17 mouse cellular contexts compared by ENCODE assay signal in the genomic region with DNA sequence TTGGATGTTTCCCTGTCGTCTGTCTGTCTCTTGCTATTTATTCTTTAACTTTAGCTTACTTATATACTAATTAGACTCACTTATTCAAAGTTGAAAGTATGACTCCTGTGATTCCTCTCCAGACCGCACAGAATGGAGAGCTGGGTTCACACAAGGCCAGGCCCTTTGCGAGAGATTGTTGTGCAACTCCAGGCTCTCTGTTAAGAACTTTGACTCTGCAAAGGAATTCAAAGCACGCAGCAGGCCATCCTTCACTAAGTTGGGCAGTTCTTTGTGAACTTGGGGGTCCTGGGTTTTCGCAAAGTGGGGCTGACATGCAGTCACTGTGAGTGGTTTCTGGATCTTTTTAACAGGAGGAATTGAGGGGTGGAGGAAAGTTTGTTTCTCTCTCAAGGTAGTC.
DNase-seq lines count a peak whose midpoint lies in the region; ATAC-seq and TF ChIP-seq lines count a peak whose summit lies in the region.
"Had no signal": no experiment of that assay in that cellular context is flagged by ENCODE, and none has a peak within 500 bp of the region (broad histone marks: within the 10 kb centered on the region; RNA-seq: fewer than 3 reads in every experiment).

No protein-coding gene starts in this region.

- H3K9me3 ChIP-seq in heart, embryonic 10.5 days, result no peaks in the 10 kb centered on the region
- H3K9me3 ChIP-seq in kidney, postnatal 0 days (replicated peaks; ENCODE audit: low read length), result no peaks in the 10 kb centered on the region
- H3K9me3 ChIP-seq in lung, postnatal 0 days (ENCODE audit: low read length), result no peaks in the 10 kb centered on the region
- no peaks in the 10 kb centered on the region for H3K9me3 ChIP-seq in neural tube, embryonic 15.5 days (replicated peaks)
- H3K9me3 ChIP-seq: limb, embryonic 15.5 days; neural tube, embryonic 13.5 days had no signal

- peak overlapping the region; percentile 6; the same call in 1 of the 2 replicates for H3K27ac ChIP-seq in heart, embryonic 10.5 days
- H3K27ac ChIP-seq in heart, adult 2 months, result no peak overlapping the region
- H3K27ac ChIP-seq in kidney, postnatal 0 days, result no peak overlapping the region
- no peak overlapping the region for H3K27ac ChIP-seq in lung, postnatal 0 days (ENCODE audit: low read length)
- no peak overlapping the region for H3K27ac ChIP-seq in neural tube, embryonic 15.5 days (replicated peaks)
- H3K27ac ChIP-seq: hindbrain, postnatal 0 days; limb, embryonic 15.5 days; neural tube, embryonic 13.5 days had no signal

- no peak for DNase-seq in heart, embryonic 10.5 days (ENCODE audit: low spot score)
- no peak for DNase-seq in heart, adult 2 months
- peak; percentile 22 for DNase-seq in adipocyte (ENCODE audit: low spot score)
- DNase-seq in kidney, postnatal 0 days (ENCODE audit: low spot score), result peak; percentile 38
- DNase-seq in lung, postnatal 0 days (ENCODE audit: low spot score), result peak; percentile 78
- no peak for DNase-seq in neural tube, embryonic 10.5 days (ENCODE audit: extremely low spot score, low spot score)
- DNase-seq in ovary, postnatal 10 days (ENCODE audit: low spot score), result no peak
- DNase-seq: cerebellum, postnatal 36 days; gastrocnemius, postnatal 36 days; heart, postnatal 14 days; right cerebral cortex, adult 18-20 months; thymus, postnatal 4 days had no signal

- TF ChIP-seq CTCF in heart, adult 2 months (IDR thresholded peaks at IDR 0.05), result no peak
- TF ChIP-seq CTCF in kidney, postnatal 0 days (IDR thresholded peaks at IDR 0.05; ENCODE audit: low read depth), result no peak
- TF ChIP-seq CTCF in lung, postnatal 0 days (IDR thresholded peaks at IDR 0.05), result no peak

- H3K4me1 ChIP-seq in heart, embryonic 10.5 days, result peaks cover 42% of the 10 kb centered on the region
- peaks cover 1% of the 10 kb centered on the region; the same call in 1 of the 2 replicates for H3K4me1 ChIP-seq in heart, adult 2 months (ENCODE audit: control insufficient read depth, insufficient read depth, low read length)
- no peaks in the 10 kb centered on the region for H3K4me1 ChIP-seq in kidney, postnatal 0 days (replicated peaks; ENCODE audit: insufficient read depth, low read length)
- no peaks in the 10 kb centered on the region for H3K4me1 ChIP-seq in lung, postnatal 0 days (ENCODE audit: insufficient read depth, low read depth, low read length)
- peaks cover 29% of the 10 kb centered on the region for H3K4me1 ChIP-seq in neural tube, embryonic 15.5 days
- H3K4me1 ChIP-seq: limb, embryonic 15.5 days had no signal

- no peak overlapping the region for H3K9ac ChIP-seq in heart, adult 2 months (ENCODE audit: low read depth, low read length)
- H3K9ac ChIP-seq in kidney, postnatal 0 days (ENCODE audit: low read depth, low read length), result no peak overlapping the region
- H3K9ac ChIP-seq in lung, postnatal 0 days (replicated peaks; ENCODE audit: low read depth), result no peak overlapping the region
- H3K9ac ChIP-seq in neural tube, embryonic 15.5 days (replicated peaks), result no peak overlapping the region
- H3K9ac ChIP-seq: limb, embryonic 15.5 days; neural tube, embryonic 13.5 days had no signal

- H3K4me3 ChIP-seq in heart, embryonic 10.5 days, result no peak overlapping the region
- no peak overlapping the region for H3K4me3 ChIP-seq in heart, adult 2 months
- H3K4me3 ChIP-seq in kidney, postnatal 0 days (replicated peaks; ENCODE audit: low read depth, low read length), result no peak overlapping the region
- no peak overlapping the region for H3K4me3 ChIP-seq in lung, postnatal 0 days (ENCODE audit: low read depth, low read length)
- no peak overlapping the region for H3K4me3 ChIP-seq in neural tube, embryonic 15.5 days (replicated peaks)
- H3K4me3 ChIP-seq: limb, embryonic 15.5 days; neural tube, embryonic 13.5 days had no signal

- TF ChIP-seq POLR2A in heart, adult 2 months (IDR thresholded peaks at IDR 0.05; ENCODE audit: insufficient read depth, low read depth, low read length), result no peak

- no peaks in the 10 kb centered on the region for H3K36me3 ChIP-seq in heart, embryonic 10.5 days
- no peaks in the 10 kb centered on the region for H3K36me3 ChIP-seq in heart, adult 2 months (ENCODE audit: control insufficient read depth, insufficient read depth, low read length)
- no peaks in the 10 kb centered on the region for H3K36me3 ChIP-seq in kidney, postnatal 0 days (ENCODE audit: insufficient read depth, low read length)
- no peaks in the 10 kb centered on the region for H3K36me3 ChIP-seq in lung, postnatal 0 days (ENCODE audit: insufficient read depth, low read length)
- no peaks in the 10 kb centered on the region for H3K36me3 ChIP-seq in neural tube, embryonic 15.5 days
- H3K36me3 ChIP-seq: limb, embryonic 15.5 days; neural tube, embryonic 13.5 days had no signal

- 43% methylated on average over 5 of the region's 5 CpGs for WGBS in heart, embryonic 10.5 days
- 56% methylated on average over 5 of the region's 5 CpGs for WGBS in heart, adult 2 months
- WGBS in kidney, postnatal 0 days, result 73% methylated on average over 5 of the region's 5 CpGs
- WGBS in lung, postnatal 0 days, result 26% methylated on average over 5 of the region's 5 CpGs
- WGBS in neural tube, embryonic 15.5 days, result 70% methylated on average over 5 of the region's 5 CpGs

- H3K4me2 ChIP-seq in kidney, postnatal 0 days (ENCODE audit: low read length), result no peak overlapping the region
- no peak overlapping the region for H3K4me2 ChIP-seq in lung, postnatal 0 days (replicated peaks; ENCODE audit: low read depth, low read length)
- H3K4me2 ChIP-seq in neural tube, embryonic 15.5 days, result no peak overlapping the region
- H3K4me2 ChIP-seq: limb, embryonic 15.5 days; neural tube, embryonic 13.5 days had no signal

- ATAC-seq in kidney, postnatal 0 days (replicated peaks; ENCODE audit: low FRiP score, low read depth), result peak; percentile 85
- ATAC-seq in lung, postnatal 0 days, result peak; percentile 81
- ATAC-seq in neural tube, embryonic 15.5 days (ENCODE audit: low FRiP score), result no peak
- ATAC-seq: hindbrain, postnatal 0 days; midbrain, embryonic 16.5 days had no signal

- no peaks in the 10 kb centered on the region for H3K27me3 ChIP-seq in heart, embryonic 10.5 days (ENCODE audit: insufficient read depth, poor library complexity, severe bottlenecking)
- H3K27me3 ChIP-seq in heart, adult 2 months (ENCODE audit: control insufficient read depth, insufficient read depth, low read length), result no peaks in the 10 kb centered on the region
- no peaks in the 10 kb centered on the region for H3K27me3 ChIP-seq in kidney, postnatal 0 days (ENCODE audit: insufficient read depth, low read length)
- no peaks in the 10 kb centered on the region for H3K27me3 ChIP-seq in lung, postnatal 0 days (replicated peaks; ENCODE audit: insufficient read depth, low read length)
- H3K27me3 ChIP-seq in neural tube, embryonic 15.5 days (replicated peaks), result no peaks in the 10 kb centered on the region
- H3K27me3 ChIP-seq: limb, embryonic 15.5 days; neural tube, embryonic 13.5 days had no signal

- intact Hi-C loops in heart, adult 2 months (cut with DNase I), result no loop called here

- no peaks in the 10 kb centered on the region for H3K79me2 ChIP-seq in heart, adult 2 months (replicated peaks; ENCODE audit: control insufficient read depth, insufficient read depth, low read length)

- no peak for TF ChIP-seq EP300 in heart, adult 2 months (IDR thresholded peaks at IDR 0.05; ENCODE audit: insufficient read depth, low read depth, low read length)
- TF ChIP-seq EP300 in lung, postnatal 0 days (IDR thresholded peaks at IDR 0.05), result peak; percentile 47; the same call in 1 of the 2 replicates

Comparison
In these comparisons a context has a peak if more than half of its experiments do, and no peak if none do; other contexts are left out.
1. DNase-seq: peak in adipocyte (single experiment), kidney, postnatal 0 days (single experiment) and lung, postnatal 0 days (single experiment); none in heart, embryonic 10.5 days (single experiment), heart, adult 2 months (0 of 2), neural tube, embryonic 10.5 days (single experiment) and ovary, postnatal 10 days (single experiment).